Mouse (Mus musculus) midbrain, embryonic 16.5 days (tissue): ENCODE results near the gene Klrg1. TPM values are rescaled to one million over a fixed set of nuclear protein-coding genes. Genes with fewer than 3 reads are reported as not detected.

ENCODE experiments used
- ATAC-seq: fragments of 200-750 bp; cut with Nextera tagmentation; 2 replicates; pipeline ENCODE4 v1.8.0; 2017; ENCODE audit warnings: moderate TSS enrichment
- H3K27ac ChIP-seq: fragments of 300-500 bp; sonication (generic); 2 replicates; pipeline ENCODE4 v1.5.1; 2014; ENCODE audit warnings: mild to moderate bottlenecking, low read length, mixed read lengths
- H3K27me3 ChIP-seq: fragments of 300-500 bp; sonication (generic); 2 replicates; pipeline ENCODE4 v1.6.1; 2014; ENCODE audit warnings: low read depth, low read length, mixed read lengths; ENCODE audit not compliant: control insufficient read depth, insufficient read depth
- H3K36me3 ChIP-seq: fragments of 300-500 bp; sonication (generic); 2 replicates; pipeline ENCODE4 v1.6.1; 2014; ENCODE audit warnings: mild to moderate bottlenecking, low read length, moderate library complexity, mixed read lengths; ENCODE audit not compliant: control insufficient read depth, insufficient read depth
- H3K4me1 ChIP-seq: fragments of 300-500 bp; sonication (generic); 2 replicates; pipeline ENCODE4 v1.6.1; 2014; ENCODE audit warnings: mild to moderate bottlenecking, low read length, mixed read lengths; ENCODE audit not compliant: control insufficient read depth, insufficient read depth
- H3K4me2 ChIP-seq: fragments of 300-500 bp; sonication (generic); 2 replicates; pipeline ENCODE4 v1.6.1; 2014; ENCODE audit warnings: mild to moderate bottlenecking, low read length, mixed read lengths
- H3K4me3 ChIP-seq: fragments of 300-500 bp; sonication (generic); 2 replicates; pipeline ENCODE4 v1.5.1; 2014; ENCODE audit warnings: low read depth, mild to moderate bottlenecking, low read length, moderate library complexity, mixed read lengths
- H3K9ac ChIP-seq: fragments of 300-500 bp; sonication (generic); 2 replicates; pipeline ENCODE4 v1.6.1; 2014; ENCODE audit warnings: low read depth, low read length, mixed read lengths
- H3K9me3 ChIP-seq: fragments of 300-500 bp; sonication (generic); replicated peaks from 2 replicates; pipeline ENCODE4 v1.6.1; 2014; ENCODE audit warnings: mild to moderate bottlenecking, low read length, mixed read lengths; ENCODE audit not compliant: control insufficient read depth, poor library complexity, severe bottlenecking
- WGBS: fragments of 180-500 bp; shearing (Covaris S2); extraction: QIAGEN DNeasy Blood & Tissue Kit; methylation state at CpG from one replicate; pipeline ENCODE4 v1.1.7; 2014; 5-methylcytosine and 5-hydroxymethylcytosine counted together
- polyA plus RNA-seq: library from polyadenylated mRNA; unstranded; fragments of >200 nt; fragmentation: Nextera tagmentation; extraction: Ambion mirVana; gene quantifications from 2 replicates; pipeline ENCODE4 v1.2.1, GENCODE M21; 2015

Gene Klrg1
- polyA plus RNA-seq = 1.4 and 1.6 TPM in 2 replicates

GRCm38 (mm10) chr6:122282782-122283181 is at the start of gene Klrg1:
TSS of gene Klrg1 (minus strand) at chr6:122282882.
- Histone ChIP-seq H3K4me2 (no peak within 1 kb of the TSS), H3K27ac (no peak within 1 kb of the TSS), H3K9ac (no peak within 1 kb of the TSS), H3K4me3 (no peak within 1 kb of the TSS), H3K9me3 (no peaks in the 10 kb centered on the region), H3K27me3 (no peaks in the 10 kb centered on the region), H3K36me3 (no peaks in the 10 kb centered on the region), H3K4me1 (no peaks in the 10 kb centered on the region)
- whole genome bisulfite sequencing = 82% methylated on average over 6 of the region's 6 CpGs
- ATAC-seq = no peak

GRCm38 (mm10) chr6:122325361-122325975 is 42.8 kb upstream of the Klrg1 start:
- no peak for ATAC-seq
- no peak overlapping the region for H3K9ac ChIP-seq
- no peak overlapping the region for H3K4me3 ChIP-seq
- no peak overlapping the region for H3K27ac ChIP-seq
- no peak overlapping the region for H3K4me2 ChIP-seq
- WGBS = 92% methylated on average over 6 of the region's 6 CpGs
- no peaks in the 10 kb centered on the region for H3K27me3 ChIP-seq
- no peaks in the 10 kb centered on the region for H3K9me3 ChIP-seq
- H3K4me1 ChIP-seq = no peaks in the 10 kb centered on the region
- H3K36me3 ChIP-seq = peaks cover 36% of the 10 kb centered on the region

GRCm38 (mm10) chr6:122318726-122319125 is 36.0 kb upstream of the Klrg1 start:
- Histone ChIP-seq H3K36me3 (peaks cover 34% of the 10 kb centered on the region), H3K9ac (no peak overlapping the region), H3K4me1 (no peaks in the 10 kb centered on the region), H3K4me3 (no peak overlapping the region), H3K27me3 (no peaks in the 10 kb centered on the region), H3K9me3 (no peaks in the 10 kb centered on the region), H3K27ac (no peak overlapping the region), H3K4me2 (no peak overlapping the region)
- 92% methylated on average over 1 of the region's 1 CpGs for WGBS
- ATAC-seq = no peak

- no peak overlapping the region for H3K9ac ChIP-seq
- no peak overlapping the region for H3K4me3 ChIP-seq
- H3K4me1 ChIP-seq = peaks cover 18% of the 10 kb centered on the region
- H3K36me3 ChIP-seq = 0 out of 2 replicates have a peak, but pooled peaks cover 4% of the 10 kb centered on the region
- 82% methylated on average over 5 of the region's 5 CpGs for WGBS
- no peaks in the 10 kb centered on the region for H3K27me3 ChIP-seq
- H3K4me2 ChIP-seq = peak overlapping the region; percentile 80
- ATAC-seq = no peak
- no peak overlapping the region for H3K27ac ChIP-seq
- H3K9me3 ChIP-seq = no peaks in the 10 kb centered on the region
These were observed 27.6 kb upstream of the Klrg1 start for GRCm38 (mm10) chr6:122310187-122310820.

GRCm38 (mm10) chr6:122309446-122309960 is 26.8 kb upstream of the Klrg1 start:
- Histone ChIP-seq H3K4me2 (peak overlapping the region; percentile 80), H3K9me3 (no peaks in the 10 kb centered on the region), H3K9ac (peak overlapping the region; percentile 82), H3K27me3 (no peaks in the 10 kb centered on the region), H3K4me3 (peak overlapping the region; percentile 65), H3K27ac (no peak overlapping the region), H3K4me1 (peaks cover 18% of the 10 kb centered on the region), H3K36me3 (0 out of 2 replicates have a peak, but pooled peaks cover 4% of the 10 kb centered on the region)
- ATAC-seq = no peak
- WGBS = 11% methylated on average over 11 of the region's 11 CpGs

GRCm38 (mm10) chr6:122308505-122309393 is 26.1 kb upstream of the Klrg1 start, which contains the start of gene M6pr:
TSS of gene M6pr (plus strand) at chr6:122308720.
- Histone ChIP-seq H3K27me3 (no peaks in the 10 kb centered on the region), H3K4me2 (peak within 1 kb of the TSS; percentile 80), H3K36me3 (0 out of 2 replicates have a peak, but pooled peaks cover 4% of the 10 kb centered on the region), H3K27ac (peak within 1 kb of the TSS; percentile 56), H3K9ac (peak within 1 kb of the TSS; percentile 82), H3K9me3 (no peaks in the 10 kb centered on the region), H3K4me1 (peaks cover 18% of the 10 kb centered on the region), H3K4me3 (peak within 1 kb of the TSS; percentile 65)
- peak; percentile 99 for ATAC-seq
- WGBS = under 1% methylated on average over 46 of the region's 49 CpGs

GRCm38 (mm10) chr6:122308136-122308504 is 25.4 kb upstream of the Klrg1 start:
- H3K4me1 ChIP-seq = peaks cover 18% of the 10 kb centered on the region
- peak overlapping the region; percentile 15 for H3K4me2 ChIP-seq
- H3K9me3 ChIP-seq = no peaks in the 10 kb centered on the region
- H3K36me3 ChIP-seq = no peaks in the 10 kb centered on the region
- 66% methylated on average over 6 of the region's 6 CpGs for WGBS
- H3K9ac ChIP-seq = no peak overlapping the region
- H3K4me3 ChIP-seq = peak overlapping the region; percentile 65; the same call in 1 of the 2 replicates
- peak overlapping the region; percentile 43; the same call in 1 of the 2 replicates for H3K27ac ChIP-seq
- H3K27me3 ChIP-seq = no peaks in the 10 kb centered on the region
- ATAC-seq = no peak

- Histone ChIP-seq H3K4me3 (no peak overlapping the region), H3K4me1 (peaks cover 18% of the 10 kb centered on the region), H3K4me2 (no peak overlapping the region), H3K36me3 (no peaks in the 10 kb centered on the region), H3K9ac (no peak overlapping the region), H3K27me3 (no peaks in the 10 kb centered on the region), H3K9me3 (no peaks in the 10 kb centered on the region), H3K27ac (no peak overlapping the region)
- no peak for ATAC-seq
- WGBS = 86% methylated on average over 4 of the region's 4 CpGs
These were observed 24.0 kb upstream of the Klrg1 start for GRCm38 (mm10) chr6:122306707-122307106.
